Mouse (Mus musculus) lung, embryonic 15.5 days (tissue): Measurements from ENCODE around the gene Ptprz1. TPM values are rescaled to one million over a fixed set of nuclear protein-coding genes. Genes with fewer than 3 reads are reported as not detected.

Experiments
- ATAC-seq: fragments of 200-750 bp; cut with Nextera tagmentation; 2 replicates; pipeline ENCODE4 v1.8.0; 2017; ENCODE audit warnings: moderate number of reproducible peaks, borderline replicate concordance; ENCODE audit not compliant: low FRiP score, low TSS enrichment; ENCODE audit errors: extremely low read depth
- H3K27ac ChIP-seq: fragments of 300-500 bp; sonication (generic); 2 replicates; pipeline ENCODE4 v1.5.1; 2015; ENCODE audit warnings: moderate library complexity, mild to moderate bottlenecking, inconsistent platforms
- H3K27me3 ChIP-seq: fragments of 300-500 bp; sonication (generic); 2 replicates; pipeline ENCODE4 v1.6.1; 2015; ENCODE audit warnings: inconsistent platforms
- H3K36me3 ChIP-seq: fragments of 300-500 bp; sonication (generic); 2 replicates; pipeline ENCODE4 v1.6.1; 2015; ENCODE audit warnings: inconsistent platforms
- H3K4me1 ChIP-seq: fragments of 300-500 bp; sonication (generic); 2 replicates; pipeline ENCODE4 v1.6.1; 2015; ENCODE audit warnings: inconsistent platforms
- H3K4me2 ChIP-seq: fragments of 300-500 bp; sonication (generic); 2 replicates; pipeline ENCODE4 v1.6.1; 2015; ENCODE audit warnings: inconsistent platforms, mild to moderate bottlenecking, moderate library complexity
- H3K4me3 ChIP-seq: fragments of 300-500 bp; sonication (generic); 2 replicates; pipeline ENCODE4 v1.5.1; 2015; ENCODE audit warnings: mild to moderate bottlenecking, inconsistent platforms
- H3K9ac ChIP-seq: fragments of 300-500 bp; sonication (generic); 2 replicates; pipeline ENCODE4 v1.6.1; 2015; ENCODE audit warnings: inconsistent platforms
- H3K9me3 ChIP-seq: fragments of 300-500 bp; sonication (generic); 2 replicates; pipeline ENCODE4 v1.6.1; 2016; ENCODE audit warnings: inconsistent platforms
- WGBS: fragments of 180-500 bp; shearing (Covaris S2); methylation state at CpG from one replicate; pipeline ENCODE4 v1.1.7; 2015; 5-methylcytosine and 5-hydroxymethylcytosine counted together
- polyA plus RNA-seq: library from polyadenylated mRNA; unstranded; fragments of >200 nt; fragmentation: Nextera tagmentation; extraction: Ambion mirVana; gene quantifications from 2 replicates; pipeline ENCODE4 v1.2.1, GENCODE M21; 2015

Gene Ptprz1
- polyA plus RNA-seq, 1 experiment from 2014 or later: 2.6 TPM

DNA sequence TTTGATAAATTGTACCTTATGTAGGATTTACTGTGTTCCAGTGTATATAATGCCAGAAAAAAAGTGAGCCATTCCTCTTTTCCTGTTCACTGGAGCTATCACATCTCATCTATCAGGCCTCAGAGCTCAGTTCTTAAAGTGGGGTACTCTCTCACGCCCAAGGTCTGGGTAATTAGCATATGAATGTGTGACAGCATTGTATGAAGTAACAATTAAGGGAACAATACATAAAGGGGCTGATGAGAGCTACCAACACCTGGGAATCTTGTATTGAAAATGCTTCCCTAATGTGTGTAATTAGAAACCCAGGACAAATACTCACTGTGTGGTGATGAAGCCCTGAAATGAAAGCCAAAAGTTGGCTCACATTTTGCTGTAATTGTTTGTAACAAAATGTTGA, 47.6 kb downstream of the Ptprz1 start:
- ATAC-seq: no peak
- no peaks in the 10 kb centered on the region for H3K9me3 ChIP-seq
- H3K27ac ChIP-seq: no peak overlapping the region
- no peak overlapping the region for H3K9ac ChIP-seq
- no peaks in the 10 kb centered on the region for H3K27me3 ChIP-seq
- H3K4me3 ChIP-seq: no peak overlapping the region
- WGBS: 16% methylated on average over 1 of the region's 1 CpGs
- H3K36me3 ChIP-seq: no peaks in the 10 kb centered on the region
- no peaks in the 10 kb centered on the region for H3K4me1 ChIP-seq
- no peak overlapping the region for H3K4me2 ChIP-seq

DNA sequence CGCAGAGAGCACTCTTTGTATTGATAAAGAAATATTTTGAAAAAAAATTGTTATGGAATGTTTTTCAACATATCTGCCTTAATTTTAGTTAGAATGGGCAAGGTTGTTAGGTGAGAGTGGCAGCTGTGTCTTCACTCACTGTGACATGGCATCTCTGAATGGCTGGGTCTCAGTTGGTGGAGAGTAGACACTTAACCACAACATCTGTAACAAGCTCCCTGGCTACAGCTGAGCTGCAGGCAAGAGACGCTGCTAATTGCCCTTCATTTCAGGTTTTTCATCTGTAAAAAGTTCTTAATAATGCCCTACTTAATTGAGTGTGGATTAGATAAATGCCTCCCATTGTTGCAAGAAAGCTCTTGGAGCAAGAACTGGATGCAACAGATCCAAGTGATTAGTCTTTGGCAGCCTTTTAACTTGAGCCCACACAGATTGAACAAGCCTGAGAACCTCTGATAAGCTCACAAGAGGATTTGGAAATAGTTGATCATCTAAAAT, 57.5 kb downstream of the Ptprz1 start:
- H3K4me3 ChIP-seq: no peak overlapping the region
- no peak overlapping the region for H3K27ac ChIP-seq
- WGBS: 74% methylated on average over 2 of the region's 2 CpGs

DNA sequence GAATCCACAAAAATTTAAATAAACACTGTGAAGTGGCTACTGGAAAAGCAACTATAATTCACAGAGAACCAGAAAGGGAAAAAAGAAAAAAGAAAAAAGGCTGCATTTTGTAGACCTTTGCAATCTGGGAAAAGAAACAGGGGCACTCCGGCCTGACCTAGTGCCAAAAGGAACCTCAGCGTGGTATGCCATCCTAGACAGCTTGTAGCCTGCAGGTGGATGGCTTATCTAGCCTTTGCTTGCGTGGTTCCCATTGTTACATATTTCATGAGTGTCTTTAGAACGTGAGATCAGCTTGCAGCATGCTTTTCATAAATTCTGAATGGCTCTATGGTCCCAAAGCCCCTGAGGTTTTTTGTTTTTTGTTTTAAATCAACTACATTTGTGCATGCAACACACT, 61.8 kb downstream of the Ptprz1 start:
- H3K4me1 ChIP-seq: no peaks in the 10 kb centered on the region
- no peak overlapping the region for H3K4me2 ChIP-seq
- ATAC-seq: no peak
- H3K27me3 ChIP-seq: no peaks in the 10 kb centered on the region
- no peak overlapping the region for H3K9ac ChIP-seq
- no peaks in the 10 kb centered on the region for H3K36me3 ChIP-seq
- no peak overlapping the region for H3K27ac ChIP-seq
- 67% methylated on average over 4 of the region's 4 CpGs for WGBS
- no peaks in the 10 kb centered on the region for H3K9me3 ChIP-seq
- H3K4me3 ChIP-seq: no peak overlapping the region

More for the DNA sequence above, 57.5 kb downstream of the Ptprz1 start:
- Histone ChIP-seq H3K36me3 (no peaks in the 10 kb centered on the region), H3K4me1 (no peaks in the 10 kb centered on the region), H3K9me3 (no peaks in the 10 kb centered on the region), H3K4me2 (no peak overlapping the region), H3K27me3 (no peaks in the 10 kb centered on the region), H3K9ac (no peak overlapping the region)
- no peak for ATAC-seq

DNA sequence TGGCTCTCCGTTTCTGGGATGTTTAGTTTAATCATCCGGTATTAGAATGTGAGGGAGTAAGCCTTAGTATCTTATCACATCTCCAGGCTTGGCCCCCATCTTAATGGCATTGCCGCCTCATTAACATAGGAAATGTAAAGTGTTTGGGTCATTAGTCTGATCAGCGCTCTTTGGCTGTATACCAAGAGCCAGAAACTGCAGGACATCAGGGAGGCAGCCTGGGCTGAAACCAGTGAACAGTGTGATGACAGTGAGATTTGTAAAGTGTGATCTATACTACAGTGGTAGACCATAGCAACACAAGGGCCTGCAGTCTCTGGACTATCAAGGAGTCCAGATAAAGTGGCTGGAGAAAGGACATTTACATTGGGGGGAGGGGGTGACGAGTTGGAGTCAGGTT, 62.2 kb downstream of the Ptprz1 start:
- WGBS: 42% methylated on average over 5 of the region's 5 CpGs
- H3K9me3 ChIP-seq: no peaks in the 10 kb centered on the region
- no peak overlapping the region for H3K4me3 ChIP-seq
- H3K9ac ChIP-seq: no peak overlapping the region
- no peaks in the 10 kb centered on the region for H3K4me1 ChIP-seq
- ATAC-seq: 0 out of 2 replicates have a peak, but pooled peaks have one; percentile 42
- no peaks in the 10 kb centered on the region for H3K36me3 ChIP-seq
- H3K27me3 ChIP-seq: no peaks in the 10 kb centered on the region
- H3K27ac ChIP-seq: no peak overlapping the region
- H3K4me2 ChIP-seq: no peak overlapping the region

DNA sequence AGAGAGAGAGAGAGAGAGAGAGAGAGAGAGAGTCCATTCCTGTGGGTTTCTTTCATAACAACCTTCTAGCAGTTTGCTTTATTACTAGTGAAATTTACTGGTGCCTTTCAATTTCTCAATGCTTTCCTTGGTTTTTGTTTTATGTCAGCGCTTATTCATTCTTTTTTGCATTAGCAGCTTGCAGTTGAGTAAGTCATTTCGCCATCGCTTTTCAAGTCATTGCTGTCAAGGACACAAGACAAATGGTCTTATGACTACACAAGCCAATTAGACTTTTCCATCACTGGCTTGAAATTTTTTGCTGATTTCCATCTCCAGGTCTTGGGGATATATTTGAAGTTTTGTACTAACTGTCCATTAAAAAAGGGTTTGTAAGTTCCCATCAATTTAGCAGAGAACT, 68.9 kb downstream of the Ptprz1 start:
- 84% methylated on average over 3 of the region's 3 CpGs for WGBS
- no peaks in the 10 kb centered on the region for H3K36me3 ChIP-seq
- H3K9me3 ChIP-seq: no peaks in the 10 kb centered on the region
- H3K4me1 ChIP-seq: no peaks in the 10 kb centered on the region
- no peak overlapping the region for H3K4me3 ChIP-seq
- ATAC-seq: no peak
- no peak overlapping the region for H3K4me2 ChIP-seq
- no peak overlapping the region for H3K9ac ChIP-seq
- no peak overlapping the region for H3K27ac ChIP-seq
- no peaks in the 10 kb centered on the region for H3K27me3 ChIP-seq

DNA sequence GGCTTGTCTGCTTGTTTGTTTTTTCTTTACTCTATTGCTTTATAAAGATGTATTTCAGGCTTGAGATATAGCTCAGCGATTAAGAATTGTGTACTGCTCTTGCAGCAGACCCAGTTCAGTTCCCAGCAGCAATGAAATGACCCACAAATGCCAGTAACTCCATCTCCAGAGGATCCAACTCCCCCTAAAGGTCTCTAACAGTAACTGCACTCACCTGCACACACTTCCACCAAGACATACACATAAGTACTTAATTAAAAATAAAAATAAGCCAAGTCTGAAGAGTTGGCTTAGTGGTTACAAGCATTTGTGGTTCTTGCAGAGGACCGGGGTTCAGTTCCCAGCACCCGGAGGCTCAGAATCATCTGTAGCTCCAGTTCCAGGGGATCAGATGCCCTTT, 88.1 kb downstream of the Ptprz1 start:
- WGBS: 83% methylated on average over 3 of the region's 3 CpGs
- Histone ChIP-seq H3K27ac (no peak overlapping the region), H3K4me2 (no peak overlapping the region), H3K4me1 (no peaks in the 10 kb centered on the region), H3K27me3 (no peaks in the 10 kb centered on the region), H3K9ac (no peak overlapping the region), H3K9me3 (no peaks in the 10 kb centered on the region), H3K36me3 (no peaks in the 10 kb centered on the region), H3K4me3 (no peak overlapping the region)
- ATAC-seq: no peak

DNA sequence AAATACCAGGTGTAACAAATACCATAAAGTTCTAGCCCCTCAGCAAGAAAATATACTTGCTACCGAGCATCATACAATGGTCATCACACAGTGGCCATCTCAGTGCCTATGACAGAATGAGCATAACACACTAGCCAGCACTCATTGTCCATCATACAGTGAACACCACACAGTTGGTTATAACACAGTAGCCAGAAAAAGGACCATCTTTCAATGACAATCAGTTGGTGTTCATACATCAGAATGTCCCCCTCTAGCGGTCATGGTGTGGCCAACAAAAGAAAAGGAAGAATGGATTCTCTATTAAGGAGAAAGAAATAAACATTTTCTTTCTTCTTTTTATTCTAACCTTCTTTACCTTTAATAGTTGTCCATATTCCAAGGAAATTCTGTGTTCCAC, 92.8 kb downstream of the Ptprz1 start:
- Histone ChIP-seq H3K4me3 (no peak overlapping the region), H3K36me3 (no peaks in the 10 kb centered on the region), H3K27me3 (no peaks in the 10 kb centered on the region), H3K4me2 (no peak overlapping the region), H3K27ac (no peak overlapping the region), H3K9me3 (no peaks in the 10 kb centered on the region), H3K4me1 (no peaks in the 10 kb centered on the region), H3K9ac (no peak overlapping the region)
- WGBS: 52% methylated on average over 2 of the region's 2 CpGs
- no peak for ATAC-seq

DNA sequence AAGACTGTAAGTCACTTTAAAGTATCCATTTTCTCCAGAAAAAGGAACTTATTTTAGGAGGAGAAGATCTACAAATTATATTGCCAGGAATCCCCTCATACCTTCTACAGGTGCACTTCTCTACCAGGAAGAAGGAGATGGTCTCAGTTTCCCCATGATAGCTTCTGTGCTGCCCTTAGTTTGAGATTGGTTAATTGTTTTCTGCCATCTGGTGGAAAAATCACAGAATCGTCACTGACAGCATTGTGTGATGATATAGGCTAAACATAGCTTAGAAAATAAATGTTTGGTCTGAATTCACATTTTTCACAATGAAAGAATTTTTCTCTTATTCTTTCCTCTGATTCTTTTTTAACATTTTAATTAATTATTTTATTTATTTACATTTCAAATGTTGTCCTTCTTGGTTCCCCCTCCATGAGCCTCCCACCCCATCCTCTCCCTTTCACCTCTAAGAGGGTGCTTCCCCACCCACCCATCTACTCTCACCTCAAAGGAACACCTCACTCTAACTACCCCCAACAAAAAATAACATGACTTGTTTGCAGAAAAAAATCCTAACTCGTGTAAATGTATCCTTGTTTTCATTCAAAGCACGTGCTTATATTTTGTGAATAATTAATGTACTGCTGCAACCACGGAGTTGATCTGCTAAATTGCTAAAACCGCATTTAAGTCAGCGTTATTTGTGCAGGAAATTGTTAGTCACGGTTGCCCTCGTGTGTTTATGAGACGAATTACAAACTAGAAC, 108.6 kb downstream of the Ptprz1 start:
- no peak overlapping the region for H3K4me2 ChIP-seq
- no peaks in the 10 kb centered on the region for H3K9me3 ChIP-seq
- no peaks in the 10 kb centered on the region for H3K36me3 ChIP-seq
- no peak overlapping the region for H3K27ac ChIP-seq
- no peak overlapping the region for H3K9ac ChIP-seq
- H3K27me3 ChIP-seq: no peaks in the 10 kb centered on the region
- 4% methylated on average over 9 of the region's 9 CpGs for WGBS
- no peak for ATAC-seq
- H3K4me3 ChIP-seq: no peak overlapping the region
- no peaks in the 10 kb centered on the region for H3K4me1 ChIP-seq

DNA sequence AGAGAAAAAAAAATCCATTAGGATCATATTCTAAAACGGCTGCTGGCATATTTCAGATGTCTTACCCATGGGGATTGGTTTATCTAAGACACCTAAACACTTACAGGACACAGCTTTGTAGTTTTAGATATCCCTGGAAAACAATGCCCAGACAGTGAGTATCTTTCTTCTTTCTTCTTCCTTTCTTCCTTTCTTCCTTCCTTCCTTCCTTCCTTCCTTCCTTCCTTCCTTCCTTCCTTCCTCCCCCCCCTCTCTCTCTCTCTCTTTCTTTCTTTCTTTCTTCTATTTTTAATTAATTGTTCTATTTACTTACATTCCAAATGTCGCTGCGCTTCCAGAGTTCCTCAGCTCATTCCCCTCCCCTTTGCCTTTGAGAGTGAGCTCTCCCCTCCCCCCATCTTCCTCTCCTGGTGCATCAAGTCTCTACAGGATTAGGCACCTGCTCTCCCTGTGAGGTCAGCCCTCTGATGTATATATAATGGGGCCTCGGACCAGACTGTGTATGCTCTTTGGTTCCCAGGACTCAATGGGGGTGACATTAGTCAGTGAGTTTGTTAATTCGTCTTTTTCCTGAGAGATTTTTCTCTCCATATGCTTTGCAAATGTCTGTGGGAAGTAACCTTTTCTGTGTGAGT, 109.3 kb downstream of the Ptprz1 start:
- no peak overlapping the region for H3K27ac ChIP-seq
- H3K4me1 ChIP-seq: no peaks in the 10 kb centered on the region
- no peaks in the 10 kb centered on the region for H3K9me3 ChIP-seq
- 14% methylated on average over 5 of the region's 5 CpGs for WGBS
- no peaks in the 10 kb centered on the region for H3K36me3 ChIP-seq
- no peaks in the 10 kb centered on the region for H3K27me3 ChIP-seq
- H3K4me3 ChIP-seq: no peak overlapping the region
- no peak overlapping the region for H3K9ac ChIP-seq
- no peak for ATAC-seq
- no peak overlapping the region; the same call in 1 of the 2 replicates for H3K4me2 ChIP-seq

DNA sequence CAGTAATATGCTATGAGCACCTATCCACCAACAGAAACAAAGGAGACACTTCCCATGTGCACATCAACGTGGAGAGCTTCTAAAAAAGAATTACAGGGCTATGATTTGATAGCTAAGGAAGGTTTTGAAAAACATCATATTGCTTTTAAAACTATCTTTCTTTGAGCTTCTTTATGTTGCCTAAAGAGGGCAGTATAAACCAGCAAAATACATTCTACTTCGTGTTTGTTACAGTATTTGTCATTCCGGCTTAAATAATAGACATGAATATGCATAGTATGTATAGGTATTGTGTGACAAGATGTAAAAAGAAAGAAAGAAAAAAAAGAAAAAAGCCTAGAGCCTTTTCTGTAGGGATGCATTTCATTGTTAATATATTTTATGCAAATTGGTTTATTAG, 127.8 kb downstream of the Ptprz1 start:
- Histone ChIP-seq H3K4me3 (no peak overlapping the region), H3K27me3 (no peaks in the 10 kb centered on the region), H3K4me2 (no peak overlapping the region), H3K27ac (no peak overlapping the region), H3K9me3 (no peaks in the 10 kb centered on the region), H3K4me1 (no peaks in the 10 kb centered on the region), H3K9ac (no peak overlapping the region), H3K36me3 (no peaks in the 10 kb centered on the region)
- ATAC-seq: no peak
- 18% methylated on average over 3 of the region's 3 CpGs for WGBS

DNA sequence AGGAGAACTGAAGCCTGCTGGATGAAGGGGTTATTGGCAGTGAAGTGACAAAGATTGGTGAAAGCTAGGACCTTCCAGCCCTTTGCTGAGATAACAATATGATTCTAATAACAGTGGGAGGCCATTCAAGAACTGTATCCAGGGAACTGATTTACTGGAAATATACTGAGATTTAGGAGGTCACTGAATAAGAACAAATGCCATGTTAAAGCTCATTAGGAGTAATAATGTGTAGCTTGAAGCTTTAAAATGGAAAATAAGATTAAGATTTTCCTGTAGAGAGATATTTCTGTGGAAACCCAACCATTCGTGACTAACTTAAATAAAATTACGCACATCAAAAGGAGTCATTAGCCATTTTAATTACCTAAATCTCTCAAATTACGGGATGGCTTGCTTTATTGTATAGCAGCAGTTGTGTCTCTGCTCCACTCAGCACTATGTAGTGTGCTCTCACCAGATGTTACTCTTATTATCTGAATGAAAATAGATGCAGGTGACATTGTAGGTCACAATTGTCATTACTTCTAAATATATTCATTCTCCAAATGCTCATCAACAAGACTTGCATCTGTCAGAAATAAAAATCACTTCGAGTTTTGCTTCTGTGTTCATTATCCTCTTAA, 139.8 kb downstream of the Ptprz1 start:
- 77% methylated on average over 4 of the region's 4 CpGs for WGBS
- no peak overlapping the region for H3K9ac ChIP-seq
- H3K27ac ChIP-seq: no peak overlapping the region
- no peaks in the 10 kb centered on the region for H3K36me3 ChIP-seq
- no peak overlapping the region for H3K4me3 ChIP-seq
- no peak for ATAC-seq
- no peaks in the 10 kb centered on the region for H3K27me3 ChIP-seq
- H3K4me1 ChIP-seq: no peaks in the 10 kb centered on the region
- H3K9me3 ChIP-seq: no peaks in the 10 kb centered on the region
- H3K4me2 ChIP-seq: no peak overlapping the region

DNA sequence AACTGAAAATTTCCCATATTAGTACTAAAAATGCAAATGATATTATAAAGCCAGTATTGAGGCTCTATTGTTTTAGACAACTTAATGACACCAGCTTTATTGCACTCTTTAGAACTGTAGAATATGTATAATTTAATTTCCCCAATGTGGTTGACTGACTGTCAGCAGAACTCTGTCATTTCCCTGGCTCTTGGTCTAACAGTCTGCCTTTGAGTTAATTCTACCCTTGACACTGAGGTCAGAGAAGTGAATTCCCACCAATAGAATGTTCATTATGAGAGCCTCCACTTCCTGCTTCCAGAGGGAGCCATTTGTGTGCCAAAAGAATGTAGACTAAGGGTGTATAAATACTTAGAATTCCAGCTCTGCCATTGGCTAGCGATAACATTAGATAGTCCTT, 152.9 kb downstream of the Ptprz1 start:
- no peak overlapping the region for H3K4me2 ChIP-seq
- H3K9ac ChIP-seq: no peak overlapping the region
- H3K4me3 ChIP-seq: no peak overlapping the region
- no peak for ATAC-seq
- H3K9me3 ChIP-seq: no peaks in the 10 kb centered on the region
- H3K36me3 ChIP-seq: no peaks in the 10 kb centered on the region
- no peaks in the 10 kb centered on the region for H3K4me1 ChIP-seq
- WGBS: 44% methylated on average over 1 of the region's 1 CpGs
- H3K27ac ChIP-seq: no peak overlapping the region
- H3K27me3 ChIP-seq: no peaks in the 10 kb centered on the region
